Mouse (Mus musculus) activated CD4-positive, CD25-positive, alpha-beta regulatory T cell (primary cell): ENCODE data around the gene Gprc5a. TPM values are rescaled to one million over a fixed set of nuclear protein-coding genes. Genes with fewer than 3 reads are reported as not detected.

ENCODE experiments used
- polyA plus RNA-seq, 2 experiments: library from polyadenylated mRNA; unstranded; fragments of 100-300 nt; shearing (Covaris generic); gene quantifications; one replicate each; pipeline ENCODE4 v1.2.1; 2017

Gene Gprc5a
- polyA plus RNA-seq = 1 to 10 TPM in 1 of 2 experiments, under 1 TPM in 1; 0.36 to 1.2 TPM

DNA sequence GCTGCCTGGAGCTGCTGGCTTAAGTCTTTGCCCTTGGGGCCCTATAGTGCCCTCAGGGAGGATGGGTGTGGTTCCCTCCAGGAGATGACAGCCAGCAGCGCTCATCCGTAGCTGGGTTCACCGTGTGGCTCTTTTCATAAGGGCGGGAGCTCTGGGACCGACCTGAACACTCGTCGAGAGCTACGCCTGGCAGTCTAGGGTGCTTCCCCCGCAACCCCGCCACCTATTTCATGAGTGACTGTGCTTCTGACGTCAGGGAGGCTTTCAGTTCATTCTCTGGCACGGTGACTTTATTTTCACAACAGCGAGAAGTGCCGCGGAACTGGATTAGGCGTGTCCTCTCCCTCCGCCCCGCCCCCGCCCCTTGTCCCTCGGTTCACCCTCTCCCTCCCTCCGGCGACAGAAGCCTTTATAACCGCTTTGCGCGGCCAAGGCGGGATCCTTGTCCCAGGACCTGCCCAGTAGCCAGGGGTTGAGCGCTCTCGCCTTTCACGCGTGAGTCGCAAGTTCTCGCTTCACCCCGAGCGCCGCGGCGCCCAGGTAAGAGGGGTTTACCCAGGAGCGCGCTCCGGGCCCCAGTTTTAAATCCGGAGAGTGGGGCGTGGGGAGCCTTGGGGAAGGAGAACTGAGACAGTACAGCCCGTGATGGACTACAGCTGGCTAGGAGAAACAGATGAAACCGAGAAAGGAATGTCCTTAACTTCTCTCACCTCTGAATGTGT is at the start of gene Gprc5a:
TSS of gene Gprc5a (plus strand) at position 416 of the 722 bp plus-strand sequence.

GRCm38 (mm10) chr6:135118183-135118582 is 52.7 kb downstream of the Gprc5a start, which contains the start of gene Gprc5d:
Gene Gprc5d (minus strand): TSS chr6:135118283.

Other genes starting within 250 kb of the Gprc5a start
- 10 to 100 TPM; 21.5 to 23.4 TPM for gene Crebl2, start 235.5 kb upstream of the Gprc5a start, polyA plus RNA-seq
- gene Gpr19, start 167.1 kb upstream of the Gprc5a start, polyA plus RNA-seq = 1 to 10 TPM; 5.8 to 8.1 TPM
- gene Cdkn1b, start 145.2 kb upstream of the Gprc5a start, polyA plus RNA-seq = 10 to 100 TPM; 20.7 to 31.5 TPM
- gene Apold1, start 83.9 kb upstream of the Gprc5a start, polyA plus RNA-seq = under 1 TPM; 0.21 to 0.41 TPM
- gene Ddx47, start 54.0 kb upstream of the Gprc5a start, polyA plus RNA-seq = 100 to 1,000 TPM; 128 to 143 TPM
- gene Gprc5d, start 52.6 kb downstream of the Gprc5a start, polyA plus RNA-seq = not detected
- gene Fam234b, start 132.3 kb downstream of the Gprc5a start, polyA plus RNA-seq = 10 to 100 TPM; 14.5 to 16.4 TPM
- 1 to 10 TPM in 1 of 2 experiments, under 1 TPM in 1; 0.50 to 2.3 TPM for gene Hebp1, start 132.4 kb downstream of the Gprc5a start, polyA plus RNA-seq
- gene Gsg1, start 188.7 kb downstream of the Gprc5a start, polyA plus RNA-seq = not detected
- gene Pbp2, start 244.8 kb downstream of the Gprc5a start, polyA plus RNA-seq = under 1 TPM in 1 of 2 experiments, not detected in 1; 0.14 TPM